Mouse (Mus musculus) kidney, postnatal 36 days (tissue): ENCODE results near the gene Gm17349.
A peak's percentile ranks its signal among the peaks of the same experiment; 100 is the strongest.

ENCODE experiments used
- DNase-seq, 2 experiments: peaks; one replicate each; pipeline ENCODE4 v3.0.0; 2021 to 2022; ENCODE audit warnings: mixed read lengths in 2 of 2

Gene Gm17349

DNA sequence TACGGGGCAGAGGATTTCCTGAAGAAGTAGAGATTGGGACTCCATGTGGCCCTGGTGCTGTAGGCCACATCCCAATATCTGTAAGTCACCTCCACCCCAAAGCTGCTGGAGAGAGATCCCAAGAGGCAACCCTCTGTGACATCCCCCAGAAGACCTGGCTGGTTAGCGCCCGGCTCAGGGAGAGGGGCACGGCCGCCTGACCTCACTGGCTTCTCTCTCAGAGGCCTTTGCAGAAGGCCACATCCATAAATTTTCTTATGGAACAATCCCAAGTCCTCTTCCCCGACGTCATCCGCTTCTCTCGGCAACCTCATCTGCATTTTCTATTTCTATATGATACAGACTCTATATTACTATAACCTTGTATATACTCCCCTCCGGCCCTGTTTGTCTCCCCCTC is 5.6 kb downstream of the Gm17349 start:
- DNase-seq, result no peak

DNA sequence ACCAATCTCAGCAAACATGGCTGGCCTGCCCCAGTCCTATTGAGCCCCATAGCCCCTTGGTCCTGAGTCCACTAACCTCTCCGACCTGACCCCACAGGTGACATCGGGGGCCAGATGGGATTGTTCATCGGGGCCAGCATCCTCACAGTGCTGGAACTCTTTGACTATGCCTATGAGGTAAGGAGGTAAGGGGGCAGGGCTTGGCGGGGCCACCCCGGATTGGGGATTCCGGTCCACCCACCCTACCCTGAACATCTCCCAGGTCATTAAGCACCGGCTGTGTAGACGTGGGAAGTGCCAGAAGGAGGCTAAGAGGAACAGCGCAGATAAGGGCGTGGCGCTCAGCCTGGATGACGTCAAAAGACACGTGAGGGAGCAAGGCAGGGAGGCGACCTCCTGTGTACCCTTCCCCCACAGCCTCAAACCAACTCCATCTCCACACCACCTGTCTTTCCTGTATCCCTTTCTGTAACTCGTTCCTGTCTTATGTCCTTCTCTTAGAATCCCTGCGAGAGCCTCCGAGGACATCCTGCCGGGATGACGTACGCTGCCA is 6.7 kb downstream of the Gm17349 start:
- peak in 1 of 2 experiments; percentile 24 for DNase-seq

DNA sequence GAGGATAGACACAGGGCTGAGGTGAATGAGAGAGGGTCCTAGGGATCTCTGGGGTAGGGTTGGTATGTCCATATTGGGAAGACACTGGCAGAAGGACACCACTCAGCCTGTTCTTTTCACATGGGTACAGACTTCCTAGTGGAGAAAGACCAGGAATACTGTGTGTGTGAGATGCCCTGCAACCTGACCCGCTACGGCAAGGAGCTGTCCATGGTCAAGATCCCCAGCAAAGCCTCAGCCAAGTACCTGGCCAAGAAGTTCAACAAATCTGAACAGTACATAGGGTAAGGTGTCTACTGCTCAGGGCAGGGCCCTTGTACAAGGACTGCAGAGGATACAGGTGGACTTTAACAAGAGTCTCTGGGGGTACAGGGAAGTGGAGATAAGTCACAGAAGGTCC is 8.0 kb downstream of the Gm17349 start:
- DNase-seq, result peak in 1 of 2 experiments; percentile 46

DNA sequence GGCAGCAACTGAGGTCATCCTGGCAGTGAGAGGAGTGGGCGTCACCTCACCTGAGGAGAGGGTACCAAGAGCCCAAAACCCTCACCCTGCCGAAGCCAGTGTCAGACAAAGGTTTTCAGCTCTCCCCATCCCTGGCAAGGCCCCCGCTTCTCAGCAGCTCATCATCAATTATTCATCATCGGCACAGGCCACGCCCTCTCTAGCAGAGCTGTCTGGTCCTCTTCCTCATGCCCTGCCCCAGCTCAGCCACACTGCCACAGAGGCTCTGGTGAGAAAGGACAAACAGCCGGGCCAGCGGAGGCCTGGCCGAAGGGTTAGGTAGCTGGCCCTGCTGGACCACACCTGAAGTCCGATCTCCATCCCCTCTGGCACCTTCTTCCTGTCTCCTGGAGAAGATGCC is 13.3 kb downstream of the Gm17349 start:
- DNase-seq, result no peak

DNA sequence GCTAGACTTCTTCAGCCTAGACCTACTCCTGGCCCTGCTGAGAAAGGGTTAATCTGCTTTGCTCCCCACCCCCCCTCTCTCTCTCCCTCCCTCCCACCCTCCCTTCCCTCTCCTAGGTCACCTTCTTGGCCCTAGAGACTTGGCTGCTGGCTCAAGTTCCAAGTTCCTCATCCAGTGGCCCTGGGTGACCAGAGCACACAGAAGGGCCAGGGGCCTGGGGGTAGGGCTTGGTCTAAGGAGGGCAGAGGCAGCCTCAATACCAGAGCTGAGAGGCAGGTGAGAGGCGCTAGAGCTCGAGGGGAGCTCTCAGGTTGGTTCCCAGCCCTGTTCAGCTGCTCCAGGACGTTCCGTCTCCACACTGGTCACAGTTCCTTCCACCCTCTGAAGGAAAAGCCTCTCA is 14.4 kb downstream of the Gm17349 start:
- DNase-seq, result no peak

DNA sequence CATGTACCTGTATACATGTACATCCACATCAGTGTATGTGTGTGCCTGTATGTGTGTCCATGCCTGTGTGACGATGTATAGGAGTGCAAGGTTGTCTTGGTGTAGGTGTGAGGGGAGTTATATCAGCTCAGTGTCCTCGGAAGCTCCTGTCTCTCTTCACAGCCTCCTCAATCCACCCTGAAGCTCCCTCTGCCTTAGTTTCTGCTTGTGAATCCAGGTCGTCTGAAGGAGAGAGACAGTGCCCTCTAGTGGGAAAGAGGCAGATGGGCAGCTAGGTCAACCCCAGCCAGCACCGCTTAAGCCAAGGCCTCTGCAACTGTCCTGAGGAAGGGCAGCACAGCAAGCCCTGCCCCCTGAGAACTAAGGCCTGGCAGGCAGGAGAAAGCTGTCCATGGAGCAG is 16.6 kb downstream of the Gm17349 start:
- DNase-seq, result peak in 1 of 2 experiments; percentile 68

DNA sequence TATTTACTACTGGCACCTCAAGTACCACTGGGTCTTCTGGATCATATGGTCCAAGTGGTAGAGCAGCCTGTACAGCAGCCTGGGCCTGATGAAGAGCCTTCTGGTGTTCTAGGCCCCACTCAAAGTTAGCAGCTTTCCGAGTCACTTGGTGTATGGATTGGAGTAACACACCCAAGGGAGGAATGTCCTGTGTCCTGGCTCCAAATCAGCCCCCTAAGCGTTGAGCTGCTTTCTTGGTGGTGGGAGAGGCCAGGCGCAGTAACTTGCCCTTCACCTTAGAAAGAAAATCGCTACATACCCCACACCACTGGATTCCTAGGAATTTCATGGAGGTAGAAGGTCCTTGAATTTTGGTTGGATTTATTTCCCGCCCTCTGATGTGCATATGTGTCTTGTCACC is 21.1 kb downstream of the Gm17349 start:
- DNase-seq, result no peak

DNA sequence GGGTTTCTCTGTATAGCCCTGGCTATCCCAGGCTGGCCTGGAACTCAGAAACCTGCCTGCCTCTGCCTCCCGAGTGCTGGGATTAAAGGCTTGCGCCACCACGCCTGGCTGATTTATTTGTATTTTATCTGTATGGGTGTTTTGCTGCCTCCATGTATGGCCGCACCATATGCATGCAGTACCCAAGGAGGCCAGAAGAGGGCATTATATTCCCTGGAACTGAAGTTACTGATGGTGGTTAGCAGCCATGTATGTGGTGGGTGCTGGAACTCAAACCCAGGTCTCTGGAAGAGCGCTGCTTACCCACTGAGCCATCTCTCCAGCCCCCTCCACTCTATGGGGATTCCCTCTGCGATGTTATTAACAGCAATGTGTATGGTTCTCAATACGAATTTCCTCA is 22.4 kb downstream of the Gm17349 start:
- DNase-seq, result peak in 1 of 2 experiments; percentile 23

DNA sequence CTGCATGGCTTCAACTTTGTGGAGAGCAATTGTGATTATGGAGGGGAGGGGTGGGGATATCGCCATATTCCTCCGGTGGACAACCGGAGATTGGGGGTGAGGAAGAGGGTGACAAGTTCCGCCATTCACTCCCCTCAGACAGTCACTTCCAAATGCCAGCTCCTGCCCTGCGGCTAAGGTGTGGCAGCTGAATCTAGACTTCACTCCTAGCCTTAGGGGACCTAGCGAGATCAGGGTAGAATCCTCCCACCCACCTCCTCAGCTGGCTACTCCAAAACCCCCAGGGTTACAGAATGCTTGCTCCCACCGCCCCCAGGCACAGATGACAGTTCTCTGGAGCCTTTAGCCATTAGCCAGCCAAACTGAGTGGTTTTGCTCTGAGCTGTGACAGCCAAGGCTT is 26.3 kb downstream of the Gm17349 start:
- DNase-seq, result no peak

DNA sequence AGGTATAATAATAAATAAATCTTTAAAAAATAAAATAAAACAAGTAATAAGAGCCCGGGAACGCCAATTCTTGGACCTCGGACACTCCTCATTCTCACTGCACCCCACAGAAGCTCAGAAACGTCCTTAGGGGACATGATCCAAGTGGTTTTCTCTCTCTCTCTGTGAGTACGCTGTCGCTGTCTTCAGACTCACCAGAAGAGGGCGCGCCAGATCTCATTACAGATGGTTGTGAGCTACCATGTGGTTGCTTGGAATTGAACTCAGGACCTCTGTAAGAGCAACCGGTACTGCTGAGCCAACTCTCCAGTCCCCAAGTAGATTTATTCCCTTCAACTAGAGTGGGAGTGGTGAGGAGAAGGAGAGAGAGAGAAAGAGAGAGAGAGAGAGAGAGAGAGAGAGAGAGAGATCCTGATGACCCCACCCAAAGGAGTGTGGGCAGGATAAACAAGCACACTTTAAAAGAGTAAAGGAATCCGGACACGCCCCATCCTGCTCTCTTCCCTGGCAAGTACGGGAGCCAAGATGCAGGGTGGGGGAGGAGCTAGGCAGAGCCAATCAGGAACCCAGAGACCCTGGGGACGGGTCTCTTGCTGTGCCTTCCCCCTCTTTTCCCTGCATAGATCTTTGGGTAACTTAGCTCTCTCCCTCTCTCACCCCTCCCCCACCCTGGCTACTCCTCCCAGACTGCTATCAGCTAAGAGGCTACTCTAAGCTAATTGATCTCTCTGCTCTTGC is 27.1 kb downstream of the Gm17349 start:
- DNase-seq, result peak in 1 of 2 experiments; percentile 68

DNA sequence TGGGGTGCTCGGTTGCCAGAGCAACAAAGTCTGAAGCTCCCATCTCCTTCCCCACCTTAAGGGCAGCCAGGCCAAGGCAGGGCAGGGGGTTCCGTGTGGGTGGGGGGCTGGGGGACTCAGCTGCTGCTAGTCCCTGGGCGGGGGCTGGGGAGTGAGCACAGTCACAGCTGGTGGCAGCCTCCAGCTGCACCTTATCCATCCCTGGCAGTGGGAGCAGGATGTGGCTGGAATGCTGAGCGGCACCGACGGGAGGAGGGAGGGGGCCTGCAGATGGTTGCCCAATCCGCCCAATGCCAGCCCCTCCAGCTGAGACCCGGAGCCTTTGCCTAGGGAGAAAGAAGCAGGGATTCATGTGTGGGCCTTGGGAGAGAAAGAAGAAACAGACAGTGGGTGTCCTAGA is 28.2 kb downstream of the Gm17349 start:
- DNase-seq, result no peak

DNA sequence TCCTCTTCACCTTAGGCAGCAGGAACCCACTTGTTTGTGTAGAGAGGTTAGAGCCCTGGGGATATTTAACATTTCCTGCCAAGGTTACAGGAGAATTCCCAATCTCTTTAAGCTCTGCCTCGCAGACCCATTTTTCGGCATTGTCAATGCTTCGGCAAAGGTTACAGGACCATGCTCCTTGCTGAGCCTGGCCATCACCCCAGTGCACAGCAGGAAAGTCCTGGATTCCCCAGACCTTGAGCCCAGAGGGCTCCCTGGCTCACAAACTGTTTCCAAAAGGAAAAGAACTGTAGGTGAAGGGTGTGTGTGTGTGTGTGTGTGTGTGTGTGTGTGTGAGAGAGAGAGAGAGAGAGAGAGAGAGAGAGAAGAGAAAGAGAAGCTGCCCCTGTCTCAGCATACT is 30.4 kb downstream of the Gm17349 start:
- no peak for DNase-seq

DNA sequence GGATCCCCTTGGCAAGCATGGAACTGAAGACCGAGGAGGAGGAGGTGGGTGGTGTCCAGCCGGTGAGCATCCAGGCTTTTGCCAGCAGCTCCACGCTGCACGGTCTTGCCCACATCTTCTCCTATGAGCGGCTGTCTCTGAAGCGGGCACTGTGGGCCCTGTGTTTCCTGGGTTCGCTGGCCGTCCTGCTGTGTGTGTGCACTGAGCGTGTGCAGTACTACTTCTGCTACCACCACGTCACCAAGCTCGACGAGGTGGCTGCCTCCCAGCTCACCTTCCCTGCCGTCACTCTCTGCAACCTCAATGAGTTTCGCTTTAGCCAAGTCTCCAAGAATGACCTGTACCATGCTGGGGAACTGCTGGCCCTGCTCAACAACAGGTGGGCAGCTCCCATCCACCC is 33.5 kb downstream of the Gm17349 start:
- DNase-seq, result no peak

DNA sequence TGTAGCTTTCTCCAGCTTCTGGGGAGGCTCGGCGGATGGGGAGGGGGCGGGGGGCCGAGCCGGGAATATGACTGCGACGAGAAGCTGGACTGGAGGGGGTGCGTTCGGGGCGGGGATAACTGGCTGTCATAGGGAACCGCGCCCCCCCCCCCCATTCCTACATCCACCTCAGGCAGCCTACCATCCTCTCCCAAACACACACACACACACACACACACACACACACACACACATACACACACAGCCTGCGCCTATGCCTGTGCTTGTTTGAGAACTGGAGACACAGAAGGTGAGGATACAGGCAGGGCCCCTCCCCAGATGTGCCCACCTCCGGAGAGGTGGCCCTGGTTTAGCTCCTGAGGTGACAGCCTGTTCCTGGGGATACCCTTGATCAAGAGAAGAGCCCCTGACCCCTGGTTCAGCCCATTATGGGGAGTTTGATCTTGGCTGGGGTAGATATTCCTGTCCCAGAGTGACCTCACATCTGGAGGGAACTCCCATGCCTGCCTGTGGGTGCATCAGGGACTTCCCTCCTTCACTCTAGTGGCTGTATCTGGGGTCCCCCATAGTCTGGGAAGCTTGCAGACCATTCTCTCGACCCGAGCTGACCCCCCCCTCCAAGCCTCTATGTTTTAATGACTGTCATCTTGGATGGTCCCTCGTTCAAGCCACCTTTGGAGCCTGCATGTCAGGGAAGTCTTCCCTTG is 34.2 kb downstream of the Gm17349 start:
- DNase-seq, result no peak

DNA sequence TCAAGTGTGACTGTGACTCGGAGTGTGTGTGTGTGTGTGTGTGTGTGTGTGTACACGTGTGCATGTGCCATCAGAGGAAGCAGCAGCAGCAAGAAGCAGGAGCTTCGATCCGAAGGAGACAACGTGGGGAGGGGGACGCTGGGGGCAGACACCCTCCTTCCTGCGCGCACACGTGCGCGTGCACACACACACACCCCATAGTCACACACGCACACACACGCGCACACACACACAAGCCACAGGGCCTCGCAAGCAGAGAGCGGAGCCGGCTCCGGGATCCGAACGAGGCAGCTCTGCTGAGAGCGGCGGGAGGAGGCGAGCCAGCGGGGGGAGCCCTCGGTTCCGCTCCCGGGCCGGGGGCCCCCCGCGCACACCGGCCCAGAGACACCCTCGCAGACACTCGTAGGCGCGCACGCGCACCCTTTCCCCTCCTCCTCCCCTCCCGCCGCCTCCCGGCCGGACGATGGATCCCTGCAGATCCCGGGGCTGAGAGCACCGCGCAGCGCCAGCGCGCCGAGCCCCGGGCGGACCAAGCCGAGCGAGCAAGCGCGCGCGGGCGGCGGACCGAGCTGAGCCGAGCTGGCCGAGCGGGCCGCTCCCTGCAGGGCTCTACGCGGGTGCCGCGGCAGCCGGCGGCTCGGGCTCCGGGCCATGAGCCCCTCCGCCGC is 35.0 kb downstream of the Gm17349 start, which contains the start of gene Asic1:
Gene Asic1 (plus strand): TSS at position 215 of the 668 bp plus-strand sequence.
- DNase-seq, result peak; percentile 53 to 79

DNA sequence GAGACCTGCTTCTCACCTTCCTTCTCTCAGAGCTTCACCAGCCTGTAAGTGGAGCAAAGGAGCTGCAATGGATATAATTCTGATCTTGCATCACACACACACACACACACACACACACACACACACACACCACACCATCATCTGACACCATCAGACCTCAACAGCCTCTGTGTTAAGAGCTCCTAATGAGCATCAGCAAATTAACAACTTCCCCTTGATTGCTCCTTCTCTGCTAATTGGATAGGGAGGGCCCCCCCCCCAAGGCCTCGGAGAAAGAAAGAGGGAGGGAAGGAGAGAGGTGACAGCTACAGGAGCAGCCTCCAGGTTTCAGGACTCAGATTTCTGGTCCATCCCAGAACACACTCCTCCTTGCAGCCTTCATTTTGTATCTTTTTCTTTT is 35.9 kb downstream of the Gm17349 start:
- DNase-seq, result no peak

DNA sequence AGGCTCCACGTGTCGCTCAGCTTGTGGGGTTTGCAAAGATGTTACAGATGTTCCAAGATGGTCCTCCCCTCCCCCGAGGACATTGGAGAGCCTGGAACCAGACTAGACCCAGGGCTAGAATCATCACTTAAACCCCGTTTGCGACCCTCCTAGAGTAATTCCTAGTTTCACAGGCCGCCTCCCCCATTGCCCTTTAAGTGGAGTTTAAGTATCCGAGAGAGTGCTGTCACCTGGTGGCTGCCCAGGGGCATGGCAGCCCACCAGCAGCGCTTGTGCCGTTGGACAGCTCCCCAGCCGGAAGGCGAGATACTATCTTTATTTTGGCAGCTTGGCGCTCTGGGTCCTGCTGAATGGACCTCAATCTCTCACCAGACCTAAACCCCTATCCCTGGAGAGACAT is 36.4 kb downstream of the Gm17349 start:
- peak; percentile 77 to 88 for DNase-seq

DNA sequence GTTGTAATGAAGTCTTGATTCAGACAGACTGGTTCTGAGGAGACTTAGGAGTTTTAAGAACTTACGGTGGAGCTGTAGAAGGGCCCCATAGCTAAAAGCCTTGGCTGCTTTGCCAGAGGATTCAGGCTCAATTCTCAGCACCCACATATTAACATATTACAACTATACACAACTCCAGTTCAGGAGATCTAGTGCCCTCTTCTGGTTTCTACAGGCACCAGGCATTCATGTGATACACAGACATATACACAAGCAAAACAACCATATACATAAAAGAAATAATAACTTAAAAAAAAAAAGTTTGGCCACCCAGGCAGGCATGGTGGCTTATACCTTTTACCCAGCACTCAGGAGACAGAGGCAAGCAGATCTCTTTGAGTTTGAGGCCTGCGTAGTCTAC is 37.7 kb downstream of the Gm17349 start:
- DNase-seq, result no peak

DNA sequence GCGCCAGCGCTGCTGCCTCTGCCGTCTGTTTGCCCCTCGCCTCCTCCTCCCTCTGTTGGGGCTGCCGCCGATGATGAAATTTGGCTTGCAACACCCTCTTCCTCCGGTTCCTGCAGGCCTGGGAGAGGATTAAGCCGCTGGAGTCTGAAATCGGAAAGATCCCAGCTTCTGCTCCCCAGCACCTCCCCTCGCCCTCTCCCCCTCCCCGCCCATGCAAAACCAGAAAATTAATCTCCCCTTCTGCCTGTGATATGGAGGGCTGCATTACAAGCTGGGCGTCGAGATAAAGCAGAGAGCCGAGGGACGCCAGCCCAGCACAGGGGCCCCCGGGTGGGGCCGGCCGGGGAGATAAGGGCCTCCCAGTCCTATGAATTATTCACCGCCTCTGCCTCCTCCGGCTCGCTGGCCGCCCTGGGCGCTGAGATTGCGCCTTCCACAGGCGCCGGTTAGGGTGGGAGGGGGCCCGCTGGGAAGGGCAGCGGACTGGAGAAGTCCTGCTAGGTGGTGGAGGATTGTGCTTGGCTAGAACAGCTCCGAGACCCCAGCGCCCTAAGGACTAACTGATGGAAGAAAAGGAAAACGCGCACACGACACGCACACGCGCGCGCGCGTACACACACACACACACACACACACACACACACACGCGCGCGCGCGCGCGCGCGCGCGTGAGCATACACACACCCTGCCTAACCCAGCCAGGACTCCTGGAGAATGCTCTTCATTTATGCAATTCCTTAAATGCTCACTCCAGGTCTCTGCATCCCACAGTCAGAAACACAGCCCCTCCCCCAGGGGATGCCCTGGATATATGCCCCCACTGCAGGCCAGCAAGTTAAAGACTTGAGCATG is 40.5 kb downstream of the Gm17349 start:
- DNase-seq, result peak in 1 of 2 experiments; percentile 20

DNA sequence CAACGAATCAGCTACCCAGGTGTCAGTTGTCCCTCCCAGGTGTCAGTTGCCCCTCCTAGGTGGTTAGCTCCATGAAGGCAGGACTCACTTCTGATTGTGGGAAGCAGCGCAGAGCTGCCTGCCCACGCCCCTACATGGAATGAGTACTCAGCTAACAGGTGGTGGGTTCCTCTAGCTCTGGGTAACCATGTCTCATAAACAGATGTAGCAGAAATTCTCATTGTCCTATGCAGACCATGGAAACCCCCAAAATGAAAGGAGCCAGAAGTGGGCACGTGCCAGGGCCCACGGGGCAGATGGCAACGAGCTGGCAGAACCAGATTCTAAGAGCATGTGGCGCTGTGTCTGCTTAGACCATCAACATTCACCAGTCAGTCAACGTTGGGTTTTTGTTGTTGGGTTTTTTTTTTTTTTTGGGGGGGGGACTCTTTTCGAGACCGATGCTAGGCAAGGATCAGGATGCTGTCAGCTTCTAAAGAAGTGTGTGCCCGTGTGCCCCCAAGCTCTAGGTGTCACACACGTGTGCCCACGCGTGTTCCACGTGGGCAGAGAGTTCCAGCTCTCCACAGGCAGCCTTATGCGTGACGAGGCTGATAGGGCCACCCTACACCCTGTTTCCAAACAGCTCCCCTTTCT is 41.2 kb downstream of the Gm17349 start:
- no peak for DNase-seq

DNA sequence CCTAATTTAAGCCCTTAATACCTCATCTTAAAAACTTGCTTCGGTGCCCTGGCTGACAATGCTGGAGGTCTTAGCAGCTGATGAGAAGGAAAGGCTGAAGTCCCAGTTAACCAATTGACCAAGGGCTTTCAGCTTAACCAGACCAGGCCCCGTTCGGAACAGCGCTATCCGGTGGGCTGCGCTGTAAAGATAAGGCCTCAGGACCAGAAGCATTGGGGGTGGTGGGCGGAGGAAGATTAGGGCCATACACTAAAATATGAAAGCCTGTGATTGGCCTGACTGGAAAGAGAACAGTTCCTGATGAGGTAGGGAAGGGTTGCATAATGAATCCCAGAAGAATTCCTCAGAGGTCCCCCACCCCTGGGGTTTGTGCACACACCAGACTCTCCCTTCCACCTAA is 42.9 kb downstream of the Gm17349 start:
- no peak for DNase-seq
